Mouse (Mus musculus): ENCODE measurements around the gene Arl4a.

Arl4a gene

DNA sequence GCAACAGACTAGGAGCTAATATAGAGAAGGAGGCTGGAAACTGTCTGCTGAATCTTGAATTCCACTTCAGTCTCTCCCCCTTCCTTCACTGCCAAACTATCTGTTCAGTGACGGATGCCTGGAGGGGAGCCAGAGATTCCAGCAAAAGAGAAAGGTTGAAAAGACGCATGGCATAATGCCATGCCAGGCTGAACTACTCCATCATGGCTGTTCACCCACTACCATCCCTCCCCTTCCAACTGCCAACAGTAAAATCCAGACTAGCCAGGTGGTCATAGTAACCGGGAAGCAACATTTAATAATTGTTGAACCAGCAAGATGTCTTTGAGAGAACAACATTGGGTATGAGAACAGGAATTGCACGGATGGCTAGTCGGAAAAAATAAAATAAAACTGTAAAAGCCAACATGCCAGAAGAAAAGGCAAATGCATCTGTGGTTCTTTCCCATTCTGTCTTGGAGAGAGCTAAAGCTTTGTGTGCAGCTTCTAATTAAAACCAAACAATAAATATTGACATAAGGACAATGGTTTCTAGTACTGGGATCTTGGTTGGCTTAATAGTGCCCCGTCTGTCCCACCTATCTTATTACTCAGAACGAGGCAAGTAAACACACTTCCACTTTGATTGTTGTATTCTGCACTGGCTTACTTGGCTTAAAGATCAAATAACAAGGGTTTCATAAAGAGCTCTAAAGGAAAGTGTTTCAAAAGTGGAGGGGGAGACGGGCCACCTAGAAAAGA lies 79.7 kb downstream of the Arl4a start:
- DNase-seq = peak; percentile 6

GRCm38 (mm10) chr12:39956396-39956795 lies 81.4 kb downstream of the Arl4a start:
- DNase-seq = peak; percentile 45

Data from cerebellum, adult 9-10 months (tissue).